Mouse (Mus musculus) intestine, embryonic 16.5 days (tissue): ENCODE measurements around the gene Ndufs4. TPM values are rescaled to one million over a fixed set of nuclear protein-coding genes. Genes with fewer than 3 reads are reported as not detected.
"Not testable (repeated sequence)": the region's sequence is repeated elsewhere in the genome, so short reads cannot be mapped to it uniquely, and the experiment has no call there.

Source experiments
- ATAC-seq: fragments of 200-750 bp; cut with Nextera tagmentation; 2 replicates; pipeline ENCODE4 v1.8.0; 2017; ENCODE audit warnings: moderate TSS enrichment, moderate library complexity
- H3K27ac ChIP-seq: fragments of 300-500 bp; sonication (generic); 2 replicates; pipeline ENCODE4 v1.5.1; 2014; ENCODE audit warnings: mild to moderate bottlenecking, low read length
- H3K27me3 ChIP-seq: fragments of 300-500 bp; sonication (generic); replicated peaks from 2 replicates; pipeline ENCODE4 v1.6.1; 2014; ENCODE audit warnings: low read length, control low read depth, mixed read lengths; ENCODE audit not compliant: control insufficient read depth, insufficient read depth
- H3K36me3 ChIP-seq: fragments of 300-500 bp; sonication (generic); 2 replicates; pipeline ENCODE4 v1.6.1; 2014; ENCODE audit warnings: low read length, control low read depth; ENCODE audit not compliant: control insufficient read depth, insufficient read depth
- H3K4me1 ChIP-seq: fragments of 300-500 bp; sonication (generic); 2 replicates; pipeline ENCODE4 v1.6.1; 2014; ENCODE audit warnings: low read length, control low read depth, mixed read lengths; ENCODE audit not compliant: control insufficient read depth, insufficient read depth
- H3K4me2 ChIP-seq: fragments of 300-500 bp; sonication (generic); 2 replicates; pipeline ENCODE4 v1.6.1; 2014; ENCODE audit warnings: low read depth, low read length, control low read depth
- H3K4me3 ChIP-seq: fragments of 300-500 bp; sonication (generic); 2 replicates; pipeline ENCODE4 v1.5.1; 2014; ENCODE audit warnings: mild to moderate bottlenecking, low read length
- H3K9ac ChIP-seq: fragments of 300-500 bp; sonication (generic); 2 replicates; pipeline ENCODE4 v1.6.1; 2014; ENCODE audit warnings: low read depth, low read length
- H3K9me3 ChIP-seq: fragments of 300-500 bp; sonication (generic); 2 replicates; pipeline ENCODE4 v1.6.1; 2016; ENCODE audit warnings: low read length, control low read depth; ENCODE audit not compliant: control insufficient read depth
- WGBS: fragments of 180-500 bp; shearing (Covaris S2); extraction: QIAGEN DNeasy Blood & Tissue Kit; methylation state at CpG from one replicate; pipeline ENCODE4 v1.1.7; 2014; 5-methylcytosine and 5-hydroxymethylcytosine counted together
- polyA plus RNA-seq: library from polyadenylated mRNA; unstranded; fragments of >200 nt; fragmentation: Nextera tagmentation; extraction: Ambion mirVana; gene quantifications from 2 replicates; pipeline ENCODE4 v1.2.1, GENCODE M21; 2015

Ndufs4 gene
- polyA plus RNA-seq, 1 experiment from 2014 or later = 322 TPM

DNA sequence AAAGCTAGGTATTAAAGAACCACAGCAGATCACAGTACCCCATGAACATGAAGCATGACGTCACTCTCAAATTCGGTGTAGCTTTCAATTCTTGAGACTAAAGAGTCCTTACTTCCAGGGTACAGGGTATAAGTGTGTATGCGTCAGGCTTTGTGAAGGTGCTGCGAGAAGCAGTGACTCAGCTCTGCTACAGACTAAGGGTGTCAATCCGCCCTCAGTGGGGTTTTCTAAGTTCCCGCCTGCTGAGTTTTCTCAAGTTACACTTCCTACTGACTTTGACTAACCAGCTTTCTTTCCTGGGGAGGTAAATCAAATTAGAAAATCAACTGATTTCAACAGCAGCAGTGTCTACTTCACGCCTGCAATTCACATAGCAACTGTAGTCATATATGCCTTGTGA, 83.4 kb downstream of the Ndufs4 start:
- Histone ChIP-seq H3K27ac (no peak overlapping the region), H3K36me3 (no peaks in the 10 kb centered on the region), H3K9ac (no peak overlapping the region), H3K27me3 (no peaks in the 10 kb centered on the region), H3K4me3 (no peak overlapping the region), H3K9me3 (no peaks in the 10 kb centered on the region), H3K4me2 (no peak overlapping the region), H3K4me1 (no peaks in the 10 kb centered on the region)
- no peak for ATAC-seq
- WGBS = 84% methylated on average over 7 of the region's 7 CpGs

DNA sequence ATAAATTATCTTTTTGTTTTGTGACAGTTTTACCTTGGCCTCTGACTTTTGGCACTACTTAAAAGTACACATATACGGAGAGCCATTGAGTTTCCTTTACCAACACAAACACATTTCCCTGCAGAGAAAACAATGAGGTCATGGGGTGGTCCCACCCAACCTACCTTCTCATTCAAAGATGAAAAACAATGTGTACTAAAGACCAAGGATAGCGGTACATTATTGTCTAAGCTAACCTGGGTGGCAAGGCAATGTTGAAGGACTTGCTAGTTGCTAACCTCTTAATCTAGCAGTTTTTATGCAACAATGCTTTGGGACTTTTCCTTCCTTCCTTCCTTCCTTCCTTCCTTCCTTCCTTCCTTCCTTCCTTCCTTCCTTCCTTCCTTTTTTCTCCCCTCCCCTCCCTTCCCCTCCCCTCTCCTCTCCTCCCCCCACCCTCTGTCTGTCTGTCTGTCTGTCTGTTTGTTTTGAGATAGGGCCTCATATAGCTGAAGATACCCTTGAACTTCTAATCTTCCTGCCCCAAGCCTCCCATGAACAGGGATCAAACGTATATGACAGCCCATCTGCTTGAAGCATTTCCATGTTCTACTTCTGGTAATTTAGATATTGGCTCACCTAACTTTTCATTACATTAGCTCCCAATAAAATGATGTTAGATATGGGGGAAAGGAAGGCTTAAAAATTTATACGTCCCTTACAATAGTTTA, 84.4 kb downstream of the Ndufs4 start:
- WGBS = 79% methylated on average over 4 of the region's 4 CpGs
- Histone ChIP-seq H3K4me1 (no peaks in the 10 kb centered on the region), H3K4me3 (no peak overlapping the region), H3K4me2 (no peak overlapping the region), H3K36me3 (no peaks in the 10 kb centered on the region), H3K27ac (no peak overlapping the region), H3K9me3 (no peaks in the 10 kb centered on the region), H3K27me3 (no peaks in the 10 kb centered on the region), H3K9ac (no peak overlapping the region)
- ATAC-seq = no peak

DNA sequence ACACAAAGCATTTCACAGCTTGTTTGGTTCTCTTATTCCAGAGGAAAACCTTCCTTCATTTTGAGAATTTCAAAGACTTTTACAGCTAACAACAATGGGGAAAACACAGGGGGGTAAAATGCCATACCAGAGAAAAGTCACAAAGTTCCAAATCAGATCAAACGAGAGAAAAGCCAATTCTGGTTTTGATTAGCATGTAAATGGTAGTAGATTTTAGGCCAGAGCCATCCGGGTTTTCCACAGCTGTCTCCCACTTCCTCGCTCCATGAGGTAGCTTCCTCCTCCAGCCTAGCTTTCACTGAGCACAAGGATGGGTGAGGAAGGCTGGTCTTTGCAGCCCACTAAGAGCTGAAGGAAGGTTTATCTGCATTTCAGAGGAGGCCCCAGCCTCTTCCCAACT, 90.3 kb downstream of the Ndufs4 start:
- no peaks in the 10 kb centered on the region for H3K27me3 ChIP-seq
- H3K4me1 ChIP-seq = no peaks in the 10 kb centered on the region
- 58% methylated on average over 3 of the region's 3 CpGs for WGBS
- ATAC-seq = no peak
- H3K9me3 ChIP-seq = no peaks in the 10 kb centered on the region
- H3K9ac ChIP-seq = no peak overlapping the region
- H3K27ac ChIP-seq = no peak overlapping the region
- no peaks in the 10 kb centered on the region for H3K36me3 ChIP-seq
- no peak overlapping the region for H3K4me3 ChIP-seq
- no peak overlapping the region for H3K4me2 ChIP-seq

DNA sequence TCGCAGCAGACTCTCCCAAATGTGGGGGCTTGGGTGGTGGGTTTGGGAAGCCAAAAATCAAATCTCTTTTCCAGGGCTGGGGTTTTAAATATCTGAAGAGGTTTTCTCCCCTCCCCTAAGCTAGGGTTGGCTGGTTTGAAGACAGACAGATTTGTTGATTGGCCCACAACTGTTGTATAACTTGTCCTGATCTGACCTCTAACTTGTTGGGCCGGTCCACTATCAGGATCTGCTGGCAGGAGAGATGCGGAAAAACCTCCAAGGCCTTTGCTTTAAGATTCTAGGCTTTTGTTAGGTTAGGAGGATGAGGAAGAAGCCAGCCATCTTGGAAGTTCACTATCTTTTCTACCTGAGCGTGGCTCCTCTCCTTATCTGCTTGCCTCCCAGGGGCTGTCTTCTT, 91.5 kb downstream of the Ndufs4 start:
- H3K27me3 ChIP-seq = no peaks in the 10 kb centered on the region
- no peak overlapping the region for H3K4me2 ChIP-seq
- no peak overlapping the region for H3K4me3 ChIP-seq
- no peaks in the 10 kb centered on the region for H3K4me1 ChIP-seq
- H3K27ac ChIP-seq = no peak overlapping the region
- H3K9ac ChIP-seq = no peak overlapping the region
- H3K9me3 ChIP-seq = no peaks in the 10 kb centered on the region
- no peak for ATAC-seq
- no peaks in the 10 kb centered on the region for H3K36me3 ChIP-seq
- 83% methylated on average over 4 of the region's 4 CpGs for WGBS

DNA sequence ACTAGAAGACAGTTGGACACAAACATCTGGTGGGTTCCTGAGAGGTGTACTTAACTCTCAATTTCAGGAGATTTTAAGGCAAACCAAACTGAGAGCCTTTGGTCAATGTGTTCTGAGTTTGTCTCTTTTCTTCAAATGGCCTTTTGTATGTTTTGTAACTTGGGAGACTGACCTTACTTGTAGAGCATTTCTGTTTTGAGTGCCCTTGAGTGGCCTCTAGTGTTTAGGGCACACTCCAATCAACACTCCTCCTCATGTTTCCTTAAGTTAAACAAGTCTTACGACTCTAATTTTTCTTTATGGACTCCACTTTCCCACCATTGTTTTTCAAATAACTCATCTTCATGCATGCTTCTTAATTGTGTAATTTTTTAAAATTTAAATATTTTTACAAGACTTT, 98.6 kb downstream of the Ndufs4 start:
- Histone ChIP-seq H3K9me3 (no peaks in the 10 kb centered on the region), H3K4me1 (no peaks in the 10 kb centered on the region), H3K27ac (no peak overlapping the region), H3K27me3 (no peaks in the 10 kb centered on the region), H3K9ac (no peak overlapping the region), H3K36me3 (peaks cover 2% of the 10 kb centered on the region), H3K4me3 (no peak overlapping the region), H3K4me2 (no peak overlapping the region)
- 83% methylated on average over 1 of the region's 1 CpGs for WGBS
- no peak for ATAC-seq

DNA sequence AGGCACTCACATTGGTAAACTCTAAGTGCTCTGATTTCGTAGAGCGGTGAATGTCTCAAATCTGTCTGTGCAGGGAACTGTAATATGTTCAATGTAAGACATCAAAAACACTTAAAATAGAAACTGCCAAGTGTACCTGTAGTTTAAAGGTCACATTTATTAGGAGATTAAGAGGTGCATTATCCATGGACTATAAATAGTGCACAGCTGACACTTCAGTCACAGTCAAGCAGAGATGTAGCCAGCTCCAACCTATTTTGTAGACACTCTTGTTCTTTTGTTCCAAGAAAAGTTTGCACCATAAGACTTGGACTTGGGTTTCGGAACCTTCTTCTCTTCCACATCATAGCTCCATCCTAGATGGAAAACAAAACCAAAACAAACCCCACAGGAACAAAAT, 99.5 kb downstream of the Ndufs4 start:
- 89% methylated on average over 3 of the region's 3 CpGs for WGBS
- no peaks in the 10 kb centered on the region for H3K9me3 ChIP-seq
- no peaks in the 10 kb centered on the region for H3K4me1 ChIP-seq
- H3K4me3 ChIP-seq = no peak overlapping the region
- no peak for ATAC-seq
- H3K9ac ChIP-seq = no peak overlapping the region
- no peak overlapping the region for H3K27ac ChIP-seq
- no peak overlapping the region for H3K4me2 ChIP-seq
- H3K27me3 ChIP-seq = no peaks in the 10 kb centered on the region
- peaks cover 4% of the 10 kb centered on the region for H3K36me3 ChIP-seq

DNA sequence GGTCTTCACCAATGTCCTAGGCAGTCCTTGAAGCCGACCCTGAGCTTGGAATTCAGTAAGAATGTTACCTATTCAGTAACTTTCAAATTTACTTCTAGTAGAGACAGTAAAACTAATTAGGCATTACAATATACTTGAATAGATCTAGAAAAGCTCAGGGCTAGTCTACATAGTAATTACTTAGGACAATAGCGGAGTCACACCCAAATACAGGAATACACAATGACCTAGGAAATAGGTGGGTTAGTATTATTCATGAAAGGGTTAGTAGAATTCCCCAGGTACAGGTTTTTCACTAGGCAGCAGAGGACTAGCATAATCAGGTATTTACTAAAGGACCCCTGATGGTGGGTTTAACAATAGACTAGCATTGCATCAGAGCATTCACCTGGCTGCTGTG, 109.4 kb downstream of the Ndufs4 start:
- H3K4me2 ChIP-seq, H3K9ac ChIP-seq, H3K27ac ChIP-seq, H3K9me3 ChIP-seq, H3K4me1 ChIP-seq, H3K36me3 ChIP-seq, ATAC-seq, H3K4me3 ChIP-seq, H3K27me3 ChIP-seq: not testable (repeated sequence)
- 95% methylated on average over 2 of the region's 2 CpGs for WGBS

DNA sequence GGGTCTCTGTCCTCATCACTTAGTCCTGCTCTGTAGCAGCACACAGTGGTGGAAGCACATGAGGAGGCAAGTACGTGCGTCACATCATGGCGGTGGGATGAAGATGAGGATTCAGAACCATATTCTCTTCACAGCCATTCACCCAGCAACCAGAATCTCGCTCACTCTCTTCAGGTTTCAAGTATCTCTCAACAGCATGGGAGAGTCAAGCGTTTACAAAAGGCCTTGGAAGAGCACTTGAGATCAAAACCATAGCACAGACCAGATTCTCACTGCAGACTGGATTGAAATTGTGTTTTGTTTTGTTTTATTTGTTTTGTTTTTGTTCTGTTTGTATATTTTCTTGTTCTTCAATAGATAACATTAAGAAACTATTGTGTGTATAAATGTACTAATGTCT, 110.8 kb downstream of the Ndufs4 start:
- Histone ChIP-seq H3K36me3 (no peaks in the 10 kb centered on the region), H3K27me3 (no peaks in the 10 kb centered on the region), H3K4me1 (no peaks in the 10 kb centered on the region), H3K9me3 (no peaks in the 10 kb centered on the region), H3K4me3 (no peak overlapping the region), H3K4me2 (no peak overlapping the region), H3K27ac (no peak overlapping the region), H3K9ac (no peak overlapping the region)
- WGBS = 94% methylated on average over 5 of the region's 5 CpGs
- no peak for ATAC-seq

DNA sequence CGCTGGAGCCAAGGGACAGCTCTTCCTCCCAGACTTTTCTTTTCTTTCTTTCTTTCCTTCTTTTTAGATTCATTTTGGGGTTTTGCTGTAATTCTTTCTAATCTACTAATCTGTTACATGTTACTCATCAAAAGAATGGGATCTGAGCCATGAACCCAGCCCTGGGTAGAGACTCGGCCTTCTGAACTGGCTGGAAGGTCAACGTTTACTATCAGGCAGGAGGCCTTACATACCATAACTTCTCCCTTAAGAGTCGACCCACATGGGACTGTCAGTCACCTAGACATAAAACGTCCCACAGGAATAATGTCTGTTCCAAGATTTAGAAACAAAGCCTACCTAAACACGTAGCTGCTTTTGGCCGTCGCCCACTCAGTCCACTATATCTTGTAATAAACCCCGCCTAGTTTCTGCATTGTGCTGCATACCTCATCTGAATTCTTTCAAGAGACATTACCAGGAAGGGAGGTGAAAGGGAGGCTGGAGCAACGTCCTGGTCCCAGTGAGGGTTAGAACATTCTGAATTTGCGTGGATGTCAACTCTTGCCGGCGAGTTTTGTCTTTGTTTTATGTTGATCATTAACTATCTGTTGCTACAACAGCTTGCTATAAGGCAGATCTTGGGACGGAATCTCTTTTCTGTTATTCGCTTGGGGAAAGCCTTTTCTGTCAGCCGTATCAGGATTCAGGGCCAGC, 116.5 kb downstream of the Ndufs4 start:
- no peak overlapping the region for H3K4me3 ChIP-seq
- H3K27me3 ChIP-seq = no peaks in the 10 kb centered on the region
- no peak overlapping the region for H3K4me2 ChIP-seq
- peak; percentile 59 for ATAC-seq
- 0 out of 2 replicates have a peak, but pooled peaks cover 4% of the 10 kb centered on the region for H3K4me1 ChIP-seq
- no peak overlapping the region for H3K9ac ChIP-seq
- no peaks in the 10 kb centered on the region for H3K36me3 ChIP-seq
- no peaks in the 10 kb centered on the region for H3K9me3 ChIP-seq
- H3K27ac ChIP-seq = no peak overlapping the region
- WGBS = 53% methylated on average over 16 of the region's 16 CpGs
